Mouse (Mus musculus) CD8-positive naive resting alpha-beta T cell, adult 2 months (primary cell): ENCODE data around the gene Ckap4.
"Not testable (repeated sequence)": the region's sequence is repeated elsewhere in the genome, so short reads cannot be mapped to it uniquely, and the experiment has no call there.

Source experiments
- DNase-seq, 2 experiments: peaks; one replicate each; pipeline ENCODE4 v3.0.0; 2022; ENCODE audit warnings: low read depth in 2 of 2, low spot score in 2 of 2

Gene Ckap4

GRCm38 (mm10) chr10:84549920-84550293 lies 16.0 kb upstream of the Ckap4 start:
- no peak for DNase-seq

- no peak for DNase-seq
Measured at GRCm38 (mm10) chr10:84549146-84549919, 15.5 kb upstream of the Ckap4 start.

- no peak for DNase-seq
Measured at GRCm38 (mm10) chr10:84544841-84545610, 11.2 kb upstream of the Ckap4 start.

- no peak for DNase-seq
Measured at GRCm38 (mm10) chr10:84542802-84543658, 9.2 kb upstream of the Ckap4 start.

GRCm38 (mm10) chr10:84539651-84540050 lies 5.8 kb upstream of the Ckap4 start:
- no peak for DNase-seq

GRCm38 (mm10) chr10:84535859-84536258 lies 2.0 kb upstream of the Ckap4 start:
- DNase-seq, result no peak

- DNase-seq, result no peak
Measured at GRCm38 (mm10) chr10:84535458-84535857, 1.6 kb upstream of the Ckap4 start.

- DNase-seq, result no peak
Measured at GRCm38 (mm10) chr10:84532911-84533882, 665 bp downstream of the Ckap4 start.

- no peak for DNase-seq
Measured at GRCm38 (mm10) chr10:84532191-84532889, 1.5 kb downstream of the Ckap4 start.

- no peak for DNase-seq
Measured at GRCm38 (mm10) chr10:84531576-84531975, 2.3 kb downstream of the Ckap4 start.

- no peak for DNase-seq
Measured at GRCm38 (mm10) chr10:84530388-84530787, 3.5 kb downstream of the Ckap4 start.

- no peak for DNase-seq
Measured at GRCm38 (mm10) chr10:84527631-84528030, 6.2 kb downstream of the Ckap4 start.

- no peak for DNase-seq
Measured at GRCm38 (mm10) chr10:84527070-84527469, 6.8 kb downstream of the Ckap4 start.

- no peak for DNase-seq
Measured at GRCm38 (mm10) chr10:84526488-84526887, 7.4 kb downstream of the Ckap4 start.

GRCm38 (mm10) chr10:84523682-84524081 lies 10.2 kb downstream of the Ckap4 start:
- no peak for DNase-seq

- peak in 1 of 2 experiments; percentile 10 for DNase-seq
Measured at GRCm38 (mm10) chr10:84516414-84516927, 17.4 kb downstream of the Ckap4 start.

GRCm38 (mm10) chr10:84515980-84516379 lies 17.9 kb downstream of the Ckap4 start:
- DNase-seq, result not testable (repeated sequence)

- peak; percentile 71 to 85 for DNase-seq
Measured at GRCm38 (mm10) chr10:84515512-84515950, 18.3 kb downstream of the Ckap4 start.

GRCm38 (mm10) chr10:84514038-84514578 lies 19.8 kb downstream of the Ckap4 start:
- peak; percentile 45 to 67 for DNase-seq
